Mouse (Mus musculus) ovary, postnatal 36 days (tissue): ENCODE measurements at regions not wholly inside any gene's neighbourhood (a gene's known extent, or its start where the extent isn't known, plus 50 kb on each side); places are given as distances from the start of the nearest gene placed in this dataset.

Experiments
- DNase-seq: peaks from one replicate; pipeline ENCODE4 v3.0.0; 2022; ENCODE audit warnings: low spot score, mixed read lengths

DNA sequence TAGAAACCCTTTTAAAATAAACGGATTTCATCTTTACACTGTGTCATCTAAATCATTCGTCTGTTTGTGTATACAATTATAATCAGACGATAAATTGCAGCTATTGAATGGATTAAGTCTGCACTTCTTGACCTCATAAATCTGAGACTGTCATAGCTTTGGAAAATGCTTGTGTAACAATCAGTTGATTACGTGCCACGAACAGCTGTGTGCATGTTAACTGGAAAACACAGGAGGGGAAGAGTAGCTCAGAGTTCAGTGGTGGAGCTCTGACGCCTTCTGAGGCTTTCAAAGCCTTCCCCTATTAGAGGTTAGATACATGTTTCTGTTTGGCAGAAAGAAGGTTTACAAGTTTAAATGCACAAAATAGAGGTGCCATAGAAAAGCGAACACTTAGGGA is 109.7 kb upstream of the Gm765 start:
- DNase-seq = no peak

DNA sequence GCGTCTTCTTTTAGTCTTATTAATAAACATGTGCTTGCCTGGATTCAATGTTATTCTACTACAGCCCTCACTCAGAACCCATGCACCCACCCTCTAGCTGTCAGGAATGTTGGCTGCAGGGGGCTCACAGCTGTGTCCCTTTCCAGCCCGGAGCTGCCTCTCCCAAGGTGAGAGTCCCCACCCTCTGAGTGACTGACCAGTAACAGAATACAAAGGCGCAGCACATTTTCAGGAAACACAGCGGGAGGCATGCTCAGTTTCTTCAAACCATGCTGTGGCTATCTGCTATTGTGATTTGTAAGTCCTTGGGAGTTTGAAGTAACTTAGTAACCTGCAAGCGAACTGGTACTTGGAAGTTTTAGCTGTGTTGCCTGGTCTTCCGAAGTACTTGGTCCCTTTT is 93.1 kb upstream of the Gm765 start:
- peak; percentile 3 for DNase-seq

DNA sequence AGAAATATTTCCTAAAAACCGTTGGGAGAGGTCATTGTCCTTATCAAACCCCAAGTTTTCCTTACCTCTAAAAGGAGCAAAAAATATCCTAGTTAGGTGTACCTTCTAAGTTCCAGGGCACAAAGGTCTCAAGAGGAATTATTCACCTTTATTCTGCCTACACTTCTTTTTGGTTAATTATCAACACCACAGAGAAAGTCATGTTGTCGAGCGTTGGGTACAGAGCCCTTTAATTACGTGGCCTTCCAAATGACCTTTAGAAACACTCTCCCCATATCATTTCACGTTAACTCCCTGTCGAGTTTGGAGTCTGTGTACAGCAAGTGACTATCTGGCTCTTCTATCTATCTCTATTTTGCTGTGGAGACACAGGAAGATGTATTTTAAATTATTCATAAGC is 90.7 kb upstream of the Gm765 start:
- no peak for DNase-seq

DNA sequence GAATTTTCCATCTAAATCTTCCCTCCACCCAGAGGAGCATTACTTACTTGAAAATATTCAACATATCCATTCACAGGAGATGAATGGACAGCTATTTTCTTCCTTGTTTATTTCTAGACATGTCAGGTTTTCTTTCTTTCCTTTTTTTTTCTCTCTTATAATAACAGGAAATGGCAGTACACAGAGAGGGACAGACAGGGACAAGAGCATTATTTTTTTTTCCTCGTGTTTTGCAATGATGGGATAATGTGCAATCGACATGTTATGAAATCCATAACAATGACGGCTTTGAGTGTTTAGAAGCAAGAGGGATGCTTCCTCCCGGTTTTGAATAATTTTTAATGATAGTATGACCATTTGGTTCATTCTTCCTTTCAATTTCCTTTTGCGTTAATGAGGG is 86.6 kb upstream of the Gm765 start:
- DNase-seq = no peak

DNA sequence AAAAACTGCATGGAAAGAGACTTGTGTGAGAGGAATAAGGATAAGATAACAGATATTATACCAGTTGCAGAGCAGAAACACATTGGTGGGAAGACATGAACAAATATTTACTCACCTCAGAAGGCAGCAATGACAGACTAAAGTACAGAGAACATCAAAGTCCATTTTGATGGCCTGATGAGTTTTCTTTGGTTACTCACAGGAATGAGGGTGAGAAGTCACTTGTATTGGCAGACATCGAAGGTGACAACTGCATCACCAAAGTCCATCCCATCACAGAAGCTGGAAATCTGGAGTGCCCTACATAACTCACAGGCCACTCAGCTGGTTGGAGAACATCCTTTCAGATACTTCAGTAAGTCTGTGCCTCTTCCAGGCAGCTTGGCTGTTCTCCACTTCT is 60.1 kb upstream of the Gm765 start:
- DNase-seq = no peak

DNA sequence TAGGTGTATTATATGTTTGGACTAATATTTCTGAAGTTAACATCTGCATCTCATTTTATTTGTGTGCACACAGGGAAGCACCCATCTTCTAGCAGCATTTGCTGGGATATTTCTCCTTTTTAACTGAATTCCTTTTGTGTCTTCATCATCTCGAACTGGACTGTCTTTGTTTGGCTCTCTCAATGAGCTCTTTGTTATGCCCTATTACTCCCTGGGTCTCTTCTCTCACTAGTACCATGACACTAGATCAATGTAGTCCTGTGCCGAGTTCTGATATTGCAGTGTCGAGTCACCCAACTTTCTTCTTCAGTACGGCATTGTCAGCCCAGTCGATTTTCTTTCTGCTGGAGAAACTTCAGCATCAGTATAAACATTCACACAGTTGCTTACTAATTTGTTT is 52.0 kb upstream of the Gm765 start:
- no peak for DNase-seq
